Mouse (Mus musculus) forebrain, postnatal 0 days (tissue): ENCODE results near the gene Tanc2. TPM values are rescaled to one million over a fixed set of nuclear protein-coding genes. Genes with fewer than 3 reads are reported as not detected.

Experiments used
- ATAC-seq: fragments of 200-750 bp; cut with Nextera tagmentation; 2 replicates; pipeline ENCODE4 v1.8.0; 2017; ENCODE audit warnings: mild to moderate bottlenecking, moderate library complexity
- DNase-seq: peaks from one replicate; pipeline ENCODE4 v3.0.0-alpha.2; 2015
- H3K27ac ChIP-seq: fragments of 300-500 bp; sonication (generic); 2 replicates; pipeline ENCODE4 v1.5.1; 2014; ENCODE audit warnings: low read depth, mild to moderate bottlenecking, antibody characterized with exemption, low read length, moderate library complexity, mixed read lengths
- H3K27me3 ChIP-seq: fragments of 300-500 bp; sonication (generic); 2 replicates; pipeline ENCODE4 v1.6.1; 2014; ENCODE audit warnings: mild to moderate bottlenecking, low read length, mixed read lengths; ENCODE audit not compliant: insufficient read depth
- H3K36me3 ChIP-seq: fragments of 300-500 bp; sonication (generic); 2 replicates; pipeline ENCODE4 v1.6.1; 2014; ENCODE audit warnings: mild to moderate bottlenecking, moderate library complexity; ENCODE audit not compliant: insufficient read depth
- H3K4me1 ChIP-seq: fragments of 300-500 bp; sonication (generic); 2 replicates; pipeline ENCODE4 v1.6.1; 2014; ENCODE audit warnings: antibody characterized with exemption; ENCODE audit not compliant: insufficient read depth
- H3K4me2 ChIP-seq: fragments of 300-500 bp; sonication (generic); 2 replicates; pipeline ENCODE4 v1.6.1; 2014; ENCODE audit warnings: low read depth, mild to moderate bottlenecking, moderate library complexity
- H3K4me3 ChIP-seq: fragments of 300-500 bp; sonication (generic); 2 replicates; pipeline ENCODE4 v1.5.1; 2014; ENCODE audit warnings: low read depth, low read length, mixed read lengths
- H3K9ac ChIP-seq: fragments of 300-500 bp; sonication (generic); 2 replicates; pipeline ENCODE4 v1.6.1; 2014; ENCODE audit warnings: mild to moderate bottlenecking
- H3K9me3 ChIP-seq: fragments of 300-500 bp; sonication (generic); 2 replicates; pipeline ENCODE4 v1.6.1; 2016; ENCODE audit warnings: low read length
- CTCF ChIP-seq: sonication (generic); IDR thresholded peaks from 2 replicates; pipeline ENCODE4 v1.5.1; 2016; ENCODE audit warnings: antibody characterized with exemption, control low read depth, low read depth
- WGBS: fragments of 180-500 bp; shearing (Covaris S2); extraction: QIAGEN DNeasy Blood & Tissue Kit; methylation state at CpG from one replicate; pipeline ENCODE4 v1.1.7; 2014; 5-methylcytosine and 5-hydroxymethylcytosine counted together
- polyA plus RNA-seq: library from polyadenylated mRNA; unstranded; fragments of >200 nt; fragmentation: Nextera tagmentation; extraction: Ambion mirVana; gene quantifications from 2 replicates; pipeline ENCODE4 v1.2.1, GENCODE M21; 2015
- total RNA-seq: library from RNA; depleted of rRNA; stranded (reverse); fragments of >200 nt; gene quantifications from 2 replicates; pipeline ENCODE4 v1.2.3, GENCODE M21; 2014

Gene Tanc2
- total and polyA plus RNA-seq, 2 experiments from 2014 or later, result 35.3 to 144 TPM

- no peaks in the 10 kb centered on the region; the same call in 1 of the 2 replicates for H3K4me1 ChIP-seq
- H3K36me3 ChIP-seq, result peaks cover 8% of the 10 kb centered on the region; the same call in 1 of the 2 replicates
- ATAC-seq, result no peak
- no peaks in the 10 kb centered on the region for H3K27me3 ChIP-seq
- no peak overlapping the region for H3K4me2 ChIP-seq
- no peaks in the 10 kb centered on the region for H3K9me3 ChIP-seq
- H3K9ac ChIP-seq, result no peak overlapping the region
- WGBS, result 88% methylated on average over 8 of the region's 8 CpGs
- no peak for TF ChIP-seq CTCF
- no peak overlapping the region for H3K27ac ChIP-seq
- no peak for DNase-seq
- H3K4me3 ChIP-seq, result no peak overlapping the region
Observed at GRCm38 (mm10) chr11:105933746-105934145, 344.0 kb downstream of the Tanc2 start.

- Histone ChIP-seq H3K4me3 (no peak overlapping the region), H3K4me1 (no peaks in the 10 kb centered on the region; the same call in 1 of the 2 replicates), H3K9ac (no peak overlapping the region), H3K9me3 (no peaks in the 10 kb centered on the region), H3K36me3 (peaks cover 8% of the 10 kb centered on the region; the same call in 1 of the 2 replicates), H3K27me3 (no peaks in the 10 kb centered on the region), H3K27ac (no peak overlapping the region), H3K4me2 (no peak overlapping the region)
- DNase-seq, result no peak
- 61% methylated on average over 5 of the region's 5 CpGs for WGBS
- no peak for ATAC-seq
- no peak for TF ChIP-seq CTCF
Observed at GRCm38 (mm10) chr11:105934303-105934711, 344.5 kb downstream of the Tanc2 start.

GRCm38 (mm10) chr11:105934816-105935215 is 345.0 kb downstream of the Tanc2 start:
- Histone ChIP-seq H3K9ac (no peak overlapping the region), H3K4me1 (no peaks in the 10 kb centered on the region; the same call in 1 of the 2 replicates), H3K4me2 (no peak overlapping the region), H3K36me3 (peaks cover 8% of the 10 kb centered on the region; the same call in 1 of the 2 replicates), H3K27me3 (no peaks in the 10 kb centered on the region), H3K9me3 (no peaks in the 10 kb centered on the region), H3K4me3 (no peak overlapping the region), H3K27ac (no peak overlapping the region)
- WGBS, result 41% methylated on average over 6 of the region's 6 CpGs
- ATAC-seq, result no peak
- TF ChIP-seq CTCF, result no peak
- no peak for DNase-seq

GRCm38 (mm10) chr11:105935496-105935895 is 345.7 kb downstream of the Tanc2 start:
- no peak for DNase-seq
- 87% methylated on average over 8 of the region's 8 CpGs for WGBS
- peaks cover 8% of the 10 kb centered on the region; the same call in 1 of the 2 replicates for H3K36me3 ChIP-seq
- H3K4me1 ChIP-seq, result no peaks in the 10 kb centered on the region; the same call in 1 of the 2 replicates
- H3K27ac ChIP-seq, result no peak overlapping the region
- no peak for ATAC-seq
- H3K9ac ChIP-seq, result no peak overlapping the region
- H3K27me3 ChIP-seq, result no peaks in the 10 kb centered on the region
- H3K4me2 ChIP-seq, result no peak overlapping the region
- no peaks in the 10 kb centered on the region for H3K9me3 ChIP-seq
- H3K4me3 ChIP-seq, result no peak overlapping the region
- TF ChIP-seq CTCF, result no peak

- ATAC-seq, result no peak; the same call in 1 of the 2 replicates
- peak; percentile 12 for DNase-seq
- 88% methylated on average over 6 of the region's 6 CpGs for WGBS
Observed at GRCm38 (mm10) chr11:105936200-105936599, 346.4 kb downstream of the Tanc2 start.

GRCm38 (mm10) chr11:105936974-105937373 is 347.2 kb downstream of the Tanc2 start:
- H3K9me3 ChIP-seq, result no peaks in the 10 kb centered on the region
- 94% methylated on average over 3 of the region's 3 CpGs for WGBS
- H3K4me2 ChIP-seq, result no peak overlapping the region
- H3K9ac ChIP-seq, result no peak overlapping the region
- H3K4me3 ChIP-seq, result no peak overlapping the region
- no peak for TF ChIP-seq CTCF
- no peak for ATAC-seq
- H3K36me3 ChIP-seq, result peaks cover 8% of the 10 kb centered on the region; the same call in 1 of the 2 replicates
- no peaks in the 10 kb centered on the region; the same call in 1 of the 2 replicates for H3K4me1 ChIP-seq
- H3K27me3 ChIP-seq, result no peaks in the 10 kb centered on the region
- no peak overlapping the region for H3K27ac ChIP-seq
- DNase-seq, result no peak

More at GRCm38 (mm10) chr11:105936200-105936599, 346.4 kb downstream of the Tanc2 start:
- Histone ChIP-seq H3K36me3 (peaks cover 8% of the 10 kb centered on the region; the same call in 1 of the 2 replicates), H3K4me1 (no peaks in the 10 kb centered on the region; the same call in 1 of the 2 replicates), H3K27me3 (no peaks in the 10 kb centered on the region), H3K4me2 (no peak overlapping the region), H3K9me3 (no peaks in the 10 kb centered on the region), H3K9ac (no peak overlapping the region), H3K4me3 (no peak overlapping the region), H3K27ac (no peak overlapping the region)
- no peak for TF ChIP-seq CTCF

GRCm38 (mm10) chr11:105938771-105939170 is 349.0 kb downstream of the Tanc2 start:
- no peak for TF ChIP-seq CTCF
- 44% methylated on average over 9 of the region's 9 CpGs for WGBS
- Histone ChIP-seq H3K27me3 (no peaks in the 10 kb centered on the region), H3K4me1 (no peaks in the 10 kb centered on the region; the same call in 1 of the 2 replicates), H3K36me3 (peaks cover 8% of the 10 kb centered on the region; the same call in 1 of the 2 replicates), H3K9ac (peak overlapping the region; percentile 22; the same call in 1 of the 2 replicates), H3K9me3 (no peaks in the 10 kb centered on the region), H3K27ac (peak overlapping the region; percentile 50; the same call in 1 of the 2 replicates), H3K4me3 (no peak overlapping the region), H3K4me2 (no peak overlapping the region)
- peak; percentile 44 for ATAC-seq
- peak; percentile 14 for DNase-seq
